Mouse (Mus musculus) right cerebral cortex, postnatal 14 days (tissue): Measurements from ENCODE around the gene Lnx2.

Source experiments
- DNase-seq: peaks from one replicate; pipeline ENCODE4 v3.0.0; 2022

Lnx2 gene

GRCm38 (mm10) chr5:147076026-147076798 lies at the start of gene Lnx2:
TSS of gene Lnx2 (minus strand) at chr5:147076586.
- DNase-seq = peak; percentile 97

- DNase-seq = no peak
Measured at GRCm38 (mm10) chr5:147125542-147126185, 49.3 kb upstream of the Lnx2 start.

GRCm38 (mm10) chr5:147124794-147125193 lies 48.4 kb upstream of the Lnx2 start:
- no peak for DNase-seq

- no peak for DNase-seq
Measured at GRCm38 (mm10) chr5:147121146-147121545, 44.8 kb upstream of the Lnx2 start.

GRCm38 (mm10) chr5:147117027-147117426 lies 40.6 kb upstream of the Lnx2 start:
- no peak for DNase-seq

GRCm38 (mm10) chr5:147115631-147116030 lies 39.2 kb upstream of the Lnx2 start:
- DNase-seq = no peak

- peak; percentile 24 for DNase-seq
Measured at GRCm38 (mm10) chr5:147114738-147115137, 38.4 kb upstream of the Lnx2 start.

GRCm38 (mm10) chr5:147108861-147109591 lies 32.6 kb upstream of the Lnx2 start:
- no peak for DNase-seq

GRCm38 (mm10) chr5:147107276-147107675 lies 30.9 kb upstream of the Lnx2 start:
- no peak for DNase-seq

- no peak for DNase-seq
Measured at GRCm38 (mm10) chr5:147102295-147102694, 25.9 kb upstream of the Lnx2 start.

GRCm38 (mm10) chr5:147100180-147100579 lies 23.8 kb upstream of the Lnx2 start:
- no peak for DNase-seq

- no peak for DNase-seq
Measured at GRCm38 (mm10) chr5:147098667-147099066, 22.3 kb upstream of the Lnx2 start.

GRCm38 (mm10) chr5:147096586-147096985 lies 20.2 kb upstream of the Lnx2 start:
- DNase-seq = no peak

GRCm38 (mm10) chr5:147094296-147094695 lies 17.9 kb upstream of the Lnx2 start:
- no peak for DNase-seq

GRCm38 (mm10) chr5:147092448-147092847 lies 16.1 kb upstream of the Lnx2 start:
- DNase-seq = no peak

GRCm38 (mm10) chr5:147090256-147090963 lies 14.0 kb upstream of the Lnx2 start:
- no peak for DNase-seq

GRCm38 (mm10) chr5:147089836-147090235 lies 13.4 kb upstream of the Lnx2 start:
- no peak for DNase-seq

GRCm38 (mm10) chr5:147086816-147087215 lies 10.4 kb upstream of the Lnx2 start:
- DNase-seq = no peak

- DNase-seq = peak; percentile 76
Measured at GRCm38 (mm10) chr5:147085201-147085894, 9.0 kb upstream of the Lnx2 start.

GRCm38 (mm10) chr5:147078110-147078900 lies 1.9 kb upstream of the Lnx2 start:
- no peak for DNase-seq

GRCm38 (mm10) chr5:147077305-147078034 lies 1.1 kb upstream of the Lnx2 start:
- peak; percentile 89 for DNase-seq
